Mouse (Mus musculus): ENCODE results near the gene Hoxb4. TPM values are rescaled to one million over a fixed set of nuclear protein-coding genes. Genes with fewer than 3 reads are reported as not detected.

Gene Hoxb4
- polyA plus RNA-seq, 1 experiment from 2014 or later: 4.1 TPM

- no peak for ATAC-seq (ENCODE audit: low read depth)
- H3K36me3 ChIP-seq (ENCODE audit: control insufficient read depth, insufficient read depth, low read length): peaks cover 6% of the 10 kb centered on the region
- no peaks in the 10 kb centered on the region for H3K27me3 ChIP-seq (ENCODE audit: control insufficient read depth, insufficient read depth, low read length)
Observed at GRCm38 (mm10) chr11:96324125-96324524, 6.1 kb downstream of the Hoxb4 start.

GRCm38 (mm10) chr11:96324965-96325364, 6.9 kb downstream of the Hoxb4 start:
- peaks cover 6% of the 10 kb centered on the region for H3K36me3 ChIP-seq (ENCODE audit: control insufficient read depth, insufficient read depth, low read length)
- H3K9ac ChIP-seq (replicated peaks; ENCODE audit: low read depth, low read length): peak overlapping the region; percentile 100
- no peak for ATAC-seq (ENCODE audit: low read depth)
- no peaks in the 10 kb centered on the region for H3K9me3 ChIP-seq (ENCODE audit: control insufficient read depth, low read length)
- peak overlapping the region; percentile 100 for H3K27ac ChIP-seq (ENCODE audit: low read depth, low read length)
- H3K4me3 ChIP-seq (ENCODE audit: low read depth, low read length): peak overlapping the region; percentile 95
- H3K4me1 ChIP-seq (ENCODE audit: control insufficient read depth, insufficient read depth, low read length): peaks cover 74% of the 10 kb centered on the region
- H3K4me2 ChIP-seq (ENCODE audit: low read depth, low read length): peak overlapping the region; percentile 100
- H3K27me3 ChIP-seq (ENCODE audit: control insufficient read depth, insufficient read depth, low read length): no peaks in the 10 kb centered on the region
- 5% methylated on average over 8 of the region's 8 CpGs for WGBS

More at GRCm38 (mm10) chr11:96324125-96324524, 6.1 kb downstream of the Hoxb4 start:
- H3K4me1 ChIP-seq (ENCODE audit: control insufficient read depth, insufficient read depth, low read length): peaks cover 69% of the 10 kb centered on the region
- peak overlapping the region; percentile 100 for H3K9ac ChIP-seq (replicated peaks; ENCODE audit: low read depth, low read length)
- peak overlapping the region; percentile 100 for H3K4me2 ChIP-seq (ENCODE audit: low read depth, low read length)
- peak overlapping the region; percentile 95 for H3K4me3 ChIP-seq (ENCODE audit: low read depth, low read length)
- no peaks in the 10 kb centered on the region for H3K9me3 ChIP-seq (ENCODE audit: control insufficient read depth, low read length)
- peak overlapping the region; percentile 100 for H3K27ac ChIP-seq (ENCODE audit: low read depth, low read length)
- under 1% methylated on average over 5 of the region's 5 CpGs for WGBS

- H3K4me1 ChIP-seq (ENCODE audit: control insufficient read depth, insufficient read depth, low read length): peaks cover 78% of the 10 kb centered on the region
- 3% methylated on average over 22 of the region's 22 CpGs for WGBS
- peak overlapping the region; percentile 95 for H3K4me3 ChIP-seq (ENCODE audit: low read depth, low read length)
- H3K27me3 ChIP-seq (ENCODE audit: control insufficient read depth, insufficient read depth, low read length): no peaks in the 10 kb centered on the region
- H3K36me3 ChIP-seq (ENCODE audit: control insufficient read depth, insufficient read depth, low read length): peaks cover 2% of the 10 kb centered on the region
- H3K9me3 ChIP-seq (ENCODE audit: control insufficient read depth, low read length): no peaks in the 10 kb centered on the region
- H3K27ac ChIP-seq (ENCODE audit: low read depth, low read length): peak overlapping the region; percentile 100
- peak overlapping the region; percentile 100 for H3K9ac ChIP-seq (replicated peaks; ENCODE audit: low read depth, low read length)
- ATAC-seq (ENCODE audit: low read depth): no peak
- H3K4me2 ChIP-seq (ENCODE audit: low read depth, low read length): peak overlapping the region; percentile 100
Observed at GRCm38 (mm10) chr11:96325747-96326212, 7.7 kb downstream of the Hoxb4 start.

- H3K4me1 ChIP-seq (ENCODE audit: control insufficient read depth, insufficient read depth, low read length): peaks cover 76% of the 10 kb centered on the region
- H3K27me3 ChIP-seq (ENCODE audit: control insufficient read depth, insufficient read depth, low read length): no peaks in the 10 kb centered on the region
- peak overlapping the region; percentile 100 for H3K4me2 ChIP-seq (ENCODE audit: low read depth, low read length)
- ATAC-seq (ENCODE audit: low read depth): no peak
- no peaks in the 10 kb centered on the region for H3K9me3 ChIP-seq (ENCODE audit: control insufficient read depth, low read length)
- H3K27ac ChIP-seq (ENCODE audit: low read depth, low read length): peak overlapping the region; percentile 100
- peak overlapping the region; percentile 100 for H3K9ac ChIP-seq (replicated peaks; ENCODE audit: low read depth, low read length)
- 5% methylated on average over 12 of the region's 12 CpGs for WGBS
- no peaks in the 10 kb centered on the region; the same call in 1 of the 2 replicates for H3K36me3 ChIP-seq (ENCODE audit: control insufficient read depth, insufficient read depth, low read length)
- H3K4me3 ChIP-seq (ENCODE audit: low read depth, low read length): peak overlapping the region; percentile 95
Observed at GRCm38 (mm10) chr11:96326705-96327104, 8.6 kb downstream of the Hoxb4 start.

- peak overlapping the region; percentile 95 for H3K4me3 ChIP-seq (ENCODE audit: low read depth, low read length)
Observed at GRCm38 (mm10) chr11:96327122-96327521, 9.1 kb downstream of the Hoxb4 start.

GRCm38 (mm10) chr11:96327750-96328149, 9.7 kb downstream of the Hoxb4 start:
- H3K27me3 ChIP-seq (ENCODE audit: control insufficient read depth, insufficient read depth, low read length): no peaks in the 10 kb centered on the region
- peaks cover 73% of the 10 kb centered on the region for H3K4me1 ChIP-seq (ENCODE audit: control insufficient read depth, insufficient read depth, low read length)
- peaks cover 2% of the 10 kb centered on the region; the same call in 1 of the 2 replicates for H3K36me3 ChIP-seq (ENCODE audit: control insufficient read depth, insufficient read depth, low read length)
- ATAC-seq (ENCODE audit: low read depth): peak; percentile 62
- peak overlapping the region; percentile 100 for H3K4me2 ChIP-seq (ENCODE audit: low read depth, low read length)
- peak overlapping the region; percentile 95 for H3K4me3 ChIP-seq (ENCODE audit: low read depth, low read length)
- WGBS: 8% methylated on average over 5 of the region's 5 CpGs
- H3K27ac ChIP-seq (ENCODE audit: low read depth, low read length): peak overlapping the region; percentile 100
- peak overlapping the region; percentile 100 for H3K9ac ChIP-seq (replicated peaks; ENCODE audit: low read depth, low read length)
- H3K9me3 ChIP-seq (ENCODE audit: control insufficient read depth, low read length): no peaks in the 10 kb centered on the region

More at GRCm38 (mm10) chr11:96327122-96327521, 9.1 kb downstream of the Hoxb4 start:
- 9% methylated on average over 7 of the region's 7 CpGs for WGBS
- Histone ChIP-seq H3K27ac (ENCODE audit: low read depth, low read length) (peak overlapping the region; percentile 100), H3K9ac (replicated peaks; ENCODE audit: low read depth, low read length) (peak overlapping the region; percentile 100), H3K27me3 (ENCODE audit: control insufficient read depth, insufficient read depth, low read length) (no peaks in the 10 kb centered on the region), H3K4me1 (ENCODE audit: control insufficient read depth, insufficient read depth, low read length) (peaks cover 76% of the 10 kb centered on the region), H3K9me3 (ENCODE audit: control insufficient read depth, low read length) (no peaks in the 10 kb centered on the region), H3K4me2 (ENCODE audit: low read depth, low read length) (peak overlapping the region; percentile 100), H3K36me3 (ENCODE audit: control insufficient read depth, insufficient read depth, low read length) (no peaks in the 10 kb centered on the region; the same call in 1 of the 2 replicates)
- no peak for ATAC-seq (ENCODE audit: low read depth)

GRCm38 (mm10) chr11:96328605-96329004, 10.5 kb downstream of the Hoxb4 start:
- WGBS: 5% methylated on average over 8 of the region's 8 CpGs
- H3K27me3 ChIP-seq (ENCODE audit: control insufficient read depth, insufficient read depth, low read length): no peaks in the 10 kb centered on the region
- H3K4me3 ChIP-seq (ENCODE audit: low read depth, low read length): peak overlapping the region; percentile 95

GRCm38 (mm10) chr11:96332105-96332504, 14.0 kb downstream of the Hoxb4 start:
- Histone ChIP-seq H3K4me2 (ENCODE audit: low read depth, low read length) (peak overlapping the region; percentile 100), H3K4me1 (ENCODE audit: control insufficient read depth, insufficient read depth, low read length) (peaks cover 79% of the 10 kb centered on the region), H3K4me3 (ENCODE audit: low read depth, low read length) (peak overlapping the region; percentile 59), H3K27ac (ENCODE audit: low read depth, low read length) (peak overlapping the region; percentile 100), H3K27me3 (ENCODE audit: control insufficient read depth, insufficient read depth, low read length) (no peaks in the 10 kb centered on the region), H3K9ac (replicated peaks; ENCODE audit: low read depth, low read length) (peak overlapping the region; percentile 100), H3K36me3 (ENCODE audit: control insufficient read depth, insufficient read depth, low read length) (peaks cover 5% of the 10 kb centered on the region; the same call in 1 of the 2 replicates), H3K9me3 (ENCODE audit: control insufficient read depth, low read length) (no peaks in the 10 kb centered on the region)
- ATAC-seq (ENCODE audit: low read depth): no peak
- WGBS: 4% methylated on average over 8 of the region's 8 CpGs

More at GRCm38 (mm10) chr11:96328605-96329004, 10.5 kb downstream of the Hoxb4 start:
- peaks cover 76% of the 10 kb centered on the region for H3K4me1 ChIP-seq (ENCODE audit: control insufficient read depth, insufficient read depth, low read length)
- no peaks in the 10 kb centered on the region for H3K9me3 ChIP-seq (ENCODE audit: control insufficient read depth, low read length)
- H3K9ac ChIP-seq (replicated peaks; ENCODE audit: low read depth, low read length): peak overlapping the region; percentile 100
- H3K27ac ChIP-seq (ENCODE audit: low read depth, low read length): peak overlapping the region; percentile 100
- peaks cover 5% of the 10 kb centered on the region; the same call in 1 of the 2 replicates for H3K36me3 ChIP-seq (ENCODE audit: control insufficient read depth, insufficient read depth, low read length)
- peak overlapping the region; percentile 100 for H3K4me2 ChIP-seq (ENCODE audit: low read depth, low read length)
- ATAC-seq (ENCODE audit: low read depth): no peak

GRCm38 (mm10) chr11:96332618-96333032, 14.6 kb downstream of the Hoxb4 start:
- Histone ChIP-seq H3K9me3 (ENCODE audit: control insufficient read depth, low read length) (no peaks in the 10 kb centered on the region), H3K36me3 (ENCODE audit: control insufficient read depth, insufficient read depth, low read length) (peaks cover 5% of the 10 kb centered on the region; the same call in 1 of the 2 replicates), H3K4me2 (ENCODE audit: low read depth, low read length) (peak overlapping the region; percentile 100), H3K27me3 (ENCODE audit: control insufficient read depth, insufficient read depth, low read length) (no peaks in the 10 kb centered on the region), H3K9ac (replicated peaks; ENCODE audit: low read depth, low read length) (peak overlapping the region; percentile 100), H3K4me3 (ENCODE audit: low read depth, low read length) (peak overlapping the region; percentile 59), H3K4me1 (ENCODE audit: control insufficient read depth, insufficient read depth, low read length) (peaks cover 78% of the 10 kb centered on the region), H3K27ac (ENCODE audit: low read depth, low read length) (peak overlapping the region; percentile 100)
- under 1% methylated on average over 35 of the region's 35 CpGs for WGBS
- no peak for ATAC-seq (ENCODE audit: low read depth)

Measured in neural tube, embryonic 14.5 days (tissue).